Mouse (Mus musculus): ENCODE data around the gene Olfr1299.

Gene Olfr1299

GRCm38 (mm10) chr2:111661119-111661518 lies at the start of gene Olfr1299:
TSS of gene Olfr1299 (plus strand) at chr2:111661419.
- DNase-seq (ENCODE audit: low read depth, low spot score): no peak

GRCm38 (mm10) chr2:111626397-111626796 lies 34.8 kb upstream of the Olfr1299 start, which contains the start of gene Olfr1297:
TSS of gene Olfr1297 (minus strand) at chr2:111626497.
- no peak for DNase-seq (ENCODE audit: low read depth, low spot score)

GRCm38 (mm10) chr2:111649101-111649500 lies 12.1 kb upstream of the Olfr1299 start, which contains the start of gene Olfr1298:
TSS of gene Olfr1298 (minus strand) at chr2:111649201.
- no peak for DNase-seq (ENCODE audit: low read depth, low spot score)

Data from CD4-positive, CD25-positive, alpha-beta regulatory T cell, adult 2 months (primary cell).